Mouse (Mus musculus): ENCODE measurements at regions not wholly inside any gene's neighbourhood (a gene's known extent, or its start where the extent isn't known, plus 50 kb on each side); places are given as distances from the start of the nearest gene placed in this dataset.

GRCm38 (mm10) chr12:58695680-58696079, 316.1 kb downstream of the Sec23a start:
- no peak for TF ChIP-seq CTCF (IDR thresholded peaks at IDR 0.05)
- TF ChIP-seq EP300 (IDR thresholded peaks at IDR 0.05): no peak
